Mouse (Mus musculus): ENCODE data around the gene Epb41l4b. TPM values are rescaled to one million over a fixed set of nuclear protein-coding genes. Genes with fewer than 3 reads are reported as not detected.

Gene Epb41l4b
- polyA plus RNA-seq, 1 experiment from 2014 or later, result 0.57 TPM

DNA sequence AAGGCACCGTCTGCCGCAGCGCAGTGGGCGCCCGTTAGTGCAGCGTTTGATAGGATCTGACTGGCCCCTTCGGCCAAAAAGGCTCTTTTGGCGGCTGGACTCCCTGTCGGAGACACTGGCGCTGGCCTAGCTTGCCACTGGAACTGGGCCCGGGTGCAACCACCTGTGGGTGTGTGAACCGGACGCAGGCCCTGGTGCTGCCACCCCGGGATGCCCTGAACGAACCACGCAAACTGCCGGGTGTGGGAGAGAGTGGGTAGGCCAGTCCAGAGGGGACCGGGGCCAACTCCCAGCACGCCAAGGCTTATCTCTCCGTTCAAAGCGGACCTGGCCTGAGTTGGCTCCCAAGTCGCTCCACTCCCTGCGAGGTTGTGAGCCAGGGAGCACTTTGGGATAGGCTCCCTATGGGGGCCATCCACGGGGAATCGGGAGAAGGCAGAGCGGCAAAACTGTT, 1.3 kb downstream of the Epb41l4b start:
- Histone ChIP-seq H3K27ac (ENCODE audit: low read depth, low read length) (no peak overlapping the region), H3K36me3 (ENCODE audit: control insufficient read depth, insufficient read depth, low read length) (no peaks in the 10 kb centered on the region), H3K4me3 (ENCODE audit: low read depth, low read length) (peak overlapping the region; percentile 66), H3K9ac (ENCODE audit: low read length) (peak overlapping the region; percentile 3; the same call in 1 of the 2 replicates), H3K4me2 (ENCODE audit: low read depth, low read length, severe bottlenecking) (peak overlapping the region; percentile 87), H3K9me3 (ENCODE audit: control insufficient read depth, low read length) (no peaks in the 10 kb centered on the region), H3K27me3 (ENCODE audit: control insufficient read depth, insufficient read depth, low read length) (peaks cover 29% of the 10 kb centered on the region), H3K4me1 (replicated peaks; ENCODE audit: control insufficient read depth, insufficient read depth, low read length) (peaks cover 11% of the 10 kb centered on the region)
- DNase-seq (ENCODE audit: low spot score) (peak; percentile 58), ATAC-seq (replicated peaks; ENCODE audit: low FRiP score) (no peak)
- 3% methylated on average over 26 of the region's 26 CpGs for WGBS

DNA sequence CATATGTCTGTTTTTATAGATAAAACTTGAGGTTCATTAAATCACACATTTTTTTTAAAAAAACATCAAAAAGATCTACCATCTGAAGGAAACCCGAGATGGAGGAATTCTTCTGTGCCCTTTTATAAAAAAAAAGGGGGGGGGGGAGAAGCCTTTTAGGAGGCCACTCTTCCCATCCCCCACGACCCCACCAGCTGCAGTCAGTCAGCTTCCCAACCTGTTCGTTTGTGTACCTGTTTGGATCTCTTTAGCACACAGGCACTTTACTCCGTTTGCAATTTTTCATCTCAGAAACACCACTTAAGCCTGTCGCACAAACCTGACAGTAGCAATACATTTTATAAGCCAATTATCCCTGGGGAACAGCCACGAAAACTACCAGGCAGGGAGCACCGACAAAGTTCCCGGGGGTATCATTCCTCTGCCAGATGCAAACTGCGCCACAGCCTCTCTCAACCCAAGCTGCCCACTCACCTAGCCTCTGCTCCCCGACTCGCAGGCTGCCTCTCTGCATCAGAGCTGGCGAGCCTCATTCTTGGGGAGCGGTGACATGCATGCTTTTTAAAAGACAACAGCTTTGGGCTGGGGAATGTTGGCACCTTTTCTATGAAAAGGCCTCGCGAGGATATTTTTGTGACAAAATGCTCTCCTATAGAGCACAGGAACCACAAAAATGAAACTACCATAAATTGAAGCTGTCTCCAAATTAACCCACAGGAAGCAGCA, 2.1 kb downstream of the Epb41l4b start:
- H3K27me3 ChIP-seq (ENCODE audit: control insufficient read depth, insufficient read depth, low read length), result peaks cover 29% of the 10 kb centered on the region
- 19% methylated on average over 15 of the region's 15 CpGs for WGBS

DNA sequence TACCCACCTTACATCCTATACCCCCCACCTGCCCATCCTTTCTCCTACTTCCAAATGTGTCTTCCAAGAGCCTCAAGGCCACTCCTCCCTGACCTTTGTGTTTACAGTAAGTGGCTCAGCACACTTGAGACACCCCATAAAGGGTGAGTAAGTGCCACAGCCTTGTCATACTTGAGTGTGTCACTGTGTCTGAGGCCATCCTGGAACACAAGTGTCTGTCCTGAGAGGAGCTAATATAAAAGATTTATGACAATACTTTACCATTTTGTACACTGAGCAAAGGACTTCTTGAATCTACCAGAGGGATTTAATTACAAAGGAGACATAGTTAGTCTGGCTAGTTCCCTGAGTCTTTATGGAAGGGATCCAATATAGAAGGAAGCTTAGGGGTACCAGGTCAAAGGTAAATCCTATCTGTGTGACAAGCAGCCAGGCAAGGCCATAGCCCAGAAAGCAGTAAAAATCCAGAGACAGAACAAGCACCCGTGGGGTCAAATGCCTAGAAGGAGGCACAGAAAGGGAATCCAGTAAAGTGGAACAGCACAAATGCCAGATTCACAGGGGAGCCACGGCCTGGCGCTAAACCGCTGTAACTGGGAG, 2.9 kb downstream of the Epb41l4b start:
- peaks cover 29% of the 10 kb centered on the region for H3K27me3 ChIP-seq (ENCODE audit: control insufficient read depth, insufficient read depth, low read length)
- H3K4me2 ChIP-seq (ENCODE audit: low read depth, low read length, severe bottlenecking), result no peak overlapping the region
- no peaks in the 10 kb centered on the region for H3K36me3 ChIP-seq (ENCODE audit: control insufficient read depth, insufficient read depth, low read length)
- ATAC-seq (replicated peaks; ENCODE audit: low FRiP score) (no peak), DNase-seq (ENCODE audit: low spot score) (no peak)
- H3K9ac ChIP-seq (ENCODE audit: low read length), result no peak overlapping the region
- no peaks in the 10 kb centered on the region for H3K9me3 ChIP-seq (ENCODE audit: control insufficient read depth, low read length)
- H3K4me3 ChIP-seq (ENCODE audit: low read depth, low read length), result no peak overlapping the region
- 37% methylated on average over 4 of the region's 4 CpGs for WGBS
- peaks cover 11% of the 10 kb centered on the region for H3K4me1 ChIP-seq (replicated peaks; ENCODE audit: control insufficient read depth, insufficient read depth, low read length)
- no peak overlapping the region for H3K27ac ChIP-seq (ENCODE audit: low read depth, low read length)

More for the DNA sequence above, 2.1 kb downstream of the Epb41l4b start:
- no peaks in the 10 kb centered on the region for H3K9me3 ChIP-seq (ENCODE audit: control insufficient read depth, low read length)
- ATAC-seq (replicated peaks; ENCODE audit: low FRiP score) (no peak), DNase-seq (ENCODE audit: low spot score) (no peak)
- H3K4me1 ChIP-seq (replicated peaks; ENCODE audit: control insufficient read depth, insufficient read depth, low read length), result peaks cover 11% of the 10 kb centered on the region
- no peak overlapping the region; the same call in 1 of the 2 replicates for H3K4me2 ChIP-seq (ENCODE audit: low read depth, low read length, severe bottlenecking)
- H3K9ac ChIP-seq (ENCODE audit: low read length), result no peak overlapping the region
- H3K4me3 ChIP-seq (ENCODE audit: low read depth, low read length), result no peak overlapping the region; the same call in 1 of the 2 replicates
- H3K27ac ChIP-seq (ENCODE audit: low read depth, low read length), result no peak overlapping the region
- no peaks in the 10 kb centered on the region for H3K36me3 ChIP-seq (ENCODE audit: control insufficient read depth, insufficient read depth, low read length)

DNA sequence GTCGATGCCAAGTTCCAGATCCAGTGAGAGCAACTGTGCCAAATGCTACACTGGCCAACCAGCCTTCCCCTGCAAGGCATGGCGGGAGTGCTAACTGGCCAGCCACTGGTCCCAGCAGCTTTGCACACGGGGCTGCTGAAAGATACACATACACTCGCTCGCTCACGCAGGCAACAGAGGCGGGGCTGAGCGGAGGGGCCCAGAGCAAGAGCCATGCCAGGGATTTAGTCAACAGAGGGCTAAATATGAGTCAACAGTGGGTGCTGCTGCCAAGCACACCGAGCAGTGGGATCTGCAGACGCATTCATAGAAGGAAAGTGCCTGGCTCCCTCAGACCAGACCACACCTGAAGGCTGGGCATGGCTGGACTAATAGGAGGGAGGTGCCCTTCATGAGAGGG, 3.8 kb downstream of the Epb41l4b start:
- H3K4me2 ChIP-seq (ENCODE audit: low read depth, low read length, severe bottlenecking), result no peak overlapping the region
- no peaks in the 10 kb centered on the region for H3K9me3 ChIP-seq (ENCODE audit: control insufficient read depth, low read length)
- no peak overlapping the region for H3K27ac ChIP-seq (ENCODE audit: low read depth, low read length)
- DNase-seq (ENCODE audit: low spot score), result no peak
- no peak overlapping the region for H3K4me3 ChIP-seq (ENCODE audit: low read depth, low read length)
- peaks cover 29% of the 10 kb centered on the region for H3K27me3 ChIP-seq (ENCODE audit: control insufficient read depth, insufficient read depth, low read length)
- H3K4me1 ChIP-seq (replicated peaks; ENCODE audit: control insufficient read depth, insufficient read depth, low read length), result peaks cover 11% of the 10 kb centered on the region
- H3K9ac ChIP-seq (ENCODE audit: low read length), result no peak overlapping the region
- H3K36me3 ChIP-seq (ENCODE audit: control insufficient read depth, insufficient read depth, low read length), result no peaks in the 10 kb centered on the region
- ATAC-seq (replicated peaks; ENCODE audit: low FRiP score), result no peak
- 72% methylated on average over 10 of the region's 10 CpGs for WGBS

DNA sequence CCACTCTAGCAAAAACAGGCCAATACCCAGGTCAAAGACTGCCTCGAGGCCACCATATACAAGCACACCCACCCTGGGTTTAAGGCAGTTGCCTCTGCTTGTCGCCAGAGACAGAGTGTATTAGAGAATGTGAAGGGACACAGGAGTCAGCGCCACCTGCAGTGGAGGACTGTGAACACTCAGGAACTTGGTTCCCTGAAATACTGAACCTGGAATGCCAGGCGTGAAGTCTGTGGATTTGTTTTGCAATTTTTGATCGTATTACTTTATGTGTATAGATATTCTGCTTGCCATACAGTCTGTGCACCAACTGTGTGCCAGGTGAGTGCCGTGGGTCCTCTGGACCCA, 5.2 kb downstream of the Epb41l4b start:
- H3K4me2 ChIP-seq (ENCODE audit: low read depth, low read length, severe bottlenecking), result no peak overlapping the region
- no peak overlapping the region for H3K27ac ChIP-seq (ENCODE audit: low read depth, low read length)
- ATAC-seq (replicated peaks; ENCODE audit: low FRiP score), result no peak
- H3K9ac ChIP-seq (ENCODE audit: low read length), result no peak overlapping the region
- H3K4me3 ChIP-seq (ENCODE audit: low read depth, low read length), result no peak overlapping the region
- DNase-seq (ENCODE audit: low spot score), result no peak
- H3K4me1 ChIP-seq (replicated peaks; ENCODE audit: control insufficient read depth, insufficient read depth, low read length), result peaks cover 11% of the 10 kb centered on the region
- WGBS, result 79% methylated on average over 6 of the region's 6 CpGs
- peaks cover 25% of the 10 kb centered on the region for H3K27me3 ChIP-seq (ENCODE audit: control insufficient read depth, insufficient read depth, low read length)
- no peaks in the 10 kb centered on the region for H3K36me3 ChIP-seq (ENCODE audit: control insufficient read depth, insufficient read depth, low read length)
- no peaks in the 10 kb centered on the region for H3K9me3 ChIP-seq (ENCODE audit: control insufficient read depth, low read length)

DNA sequence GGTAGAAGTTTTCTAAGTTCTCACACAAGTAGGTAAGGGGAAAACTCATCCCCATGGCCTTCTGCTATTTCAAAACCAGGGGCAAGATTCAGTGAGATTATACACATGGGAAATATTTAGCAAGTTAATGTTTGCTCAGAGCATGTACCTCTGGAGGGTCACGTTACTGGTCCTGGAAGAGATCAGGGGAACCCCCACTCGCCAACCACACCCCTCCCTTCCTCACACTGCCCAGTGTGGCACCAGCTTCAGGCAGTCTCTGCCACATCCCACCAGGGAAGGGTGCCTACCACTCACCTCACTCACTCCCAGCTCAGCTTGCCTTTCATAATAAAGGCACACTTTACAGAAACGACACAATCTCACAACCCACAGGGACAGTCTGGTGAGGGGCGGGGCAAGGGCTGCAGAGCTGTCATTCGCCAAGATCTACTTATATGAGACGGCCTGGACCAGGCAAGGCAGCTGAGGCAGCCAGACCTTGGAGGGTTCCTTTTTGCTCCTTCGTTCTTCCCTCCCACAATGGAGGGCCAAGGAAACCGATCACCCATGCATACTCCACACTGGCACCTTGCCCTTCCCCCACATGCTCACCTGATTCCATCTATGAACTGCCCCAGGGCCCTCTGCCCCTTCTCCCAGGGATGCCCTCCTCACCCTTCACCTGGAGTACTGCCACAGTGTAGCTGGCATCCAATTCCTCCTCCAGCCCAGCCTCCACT, 5.7 kb downstream of the Epb41l4b start:
- ATAC-seq (replicated peaks; ENCODE audit: low FRiP score) (no peak), DNase-seq (ENCODE audit: low spot score) (no peak)
- Histone ChIP-seq H3K9ac (ENCODE audit: low read length) (no peak overlapping the region), H3K27me3 (ENCODE audit: control insufficient read depth, insufficient read depth, low read length) (peaks cover 23% of the 10 kb centered on the region), H3K27ac (ENCODE audit: low read depth, low read length) (no peak overlapping the region), H3K4me1 (replicated peaks; ENCODE audit: control insufficient read depth, insufficient read depth, low read length) (peaks cover 11% of the 10 kb centered on the region), H3K4me3 (ENCODE audit: low read depth, low read length) (no peak overlapping the region), H3K9me3 (ENCODE audit: control insufficient read depth, low read length) (no peaks in the 10 kb centered on the region), H3K4me2 (ENCODE audit: low read depth, low read length, severe bottlenecking) (no peak overlapping the region), H3K36me3 (ENCODE audit: control insufficient read depth, insufficient read depth, low read length) (no peaks in the 10 kb centered on the region)
- WGBS, result 72% methylated on average over 8 of the region's 8 CpGs

DNA sequence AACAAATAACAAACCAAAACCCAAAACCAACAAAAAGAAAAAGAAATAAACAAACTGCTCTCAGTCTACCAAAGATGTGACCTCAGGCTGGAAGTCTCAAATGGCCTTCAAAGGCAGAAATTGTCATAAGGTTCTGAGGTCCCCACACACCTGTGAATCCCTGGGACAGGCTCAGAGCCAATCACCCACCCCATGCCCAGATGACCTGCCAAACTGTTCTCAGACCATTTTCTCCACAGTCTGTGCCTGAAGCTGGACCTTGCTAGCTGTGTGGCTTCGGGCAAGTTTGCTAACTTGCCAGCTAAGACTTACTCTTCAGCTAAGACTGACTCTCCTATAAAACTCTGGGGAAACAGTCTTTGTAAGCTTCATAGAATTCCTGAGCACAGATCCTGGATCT, 7.8 kb downstream of the Epb41l4b start:
- no peak overlapping the region for H3K4me3 ChIP-seq (ENCODE audit: low read depth, low read length)
- no peaks in the 10 kb centered on the region for H3K36me3 ChIP-seq (ENCODE audit: control insufficient read depth, insufficient read depth, low read length)
- no peak overlapping the region for H3K9ac ChIP-seq (ENCODE audit: low read length)
- no peak for DNase-seq (ENCODE audit: low spot score)
- no peak overlapping the region for H3K4me2 ChIP-seq (ENCODE audit: low read depth, low read length, severe bottlenecking)
- no peaks in the 10 kb centered on the region for H3K4me1 ChIP-seq (replicated peaks; ENCODE audit: control insufficient read depth, insufficient read depth, low read length)
- peaks cover 4% of the 10 kb centered on the region; the same call in 1 of the 2 replicates for H3K27me3 ChIP-seq (ENCODE audit: control insufficient read depth, insufficient read depth, low read length)
- H3K9me3 ChIP-seq (ENCODE audit: control insufficient read depth, low read length), result no peaks in the 10 kb centered on the region
- no peak overlapping the region for H3K27ac ChIP-seq (ENCODE audit: low read depth, low read length)
- ATAC-seq (replicated peaks; ENCODE audit: low FRiP score), result no peak
- WGBS, result 81% methylated on average over 1 of the region's 1 CpGs

DNA sequence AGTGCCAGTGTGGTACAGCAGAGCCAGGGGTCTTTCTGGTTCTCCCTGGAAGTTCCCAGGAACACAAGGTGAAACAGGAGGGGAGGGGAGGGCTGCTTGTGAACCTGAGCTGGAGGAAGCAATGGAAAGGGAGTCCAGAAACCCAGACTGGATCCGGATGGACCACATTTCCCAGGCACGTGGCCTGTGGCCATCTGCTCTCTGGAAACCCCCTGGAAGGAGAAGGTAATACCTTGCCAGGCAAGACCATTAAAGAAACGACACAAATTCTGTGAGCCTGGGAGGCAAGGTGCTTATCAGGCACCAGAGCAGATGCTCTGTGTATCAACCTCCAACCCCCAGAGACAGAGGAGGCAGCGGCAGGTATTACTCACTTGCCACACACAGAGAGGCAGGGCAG, 8.7 kb downstream of the Epb41l4b start:
- no peak overlapping the region for H3K27ac ChIP-seq (ENCODE audit: low read depth, low read length)
- 0 out of 2 replicates have a peak, but pooled peaks cover under 1% of the 10 kb centered on the region for H3K27me3 ChIP-seq (ENCODE audit: control insufficient read depth, insufficient read depth, low read length)
- no peaks in the 10 kb centered on the region for H3K4me1 ChIP-seq (replicated peaks; ENCODE audit: control insufficient read depth, insufficient read depth, low read length)
- no peak overlapping the region for H3K4me2 ChIP-seq (ENCODE audit: low read depth, low read length, severe bottlenecking)
- H3K4me3 ChIP-seq (ENCODE audit: low read depth, low read length), result no peak overlapping the region
- H3K36me3 ChIP-seq (ENCODE audit: control insufficient read depth, insufficient read depth, low read length), result no peaks in the 10 kb centered on the region
- H3K9me3 ChIP-seq (ENCODE audit: control insufficient read depth, low read length), result no peaks in the 10 kb centered on the region
- WGBS, result 79% methylated on average over 4 of the region's 4 CpGs
- DNase-seq (ENCODE audit: low spot score) (no peak), ATAC-seq (replicated peaks; ENCODE audit: low FRiP score) (no peak)
- no peak overlapping the region for H3K9ac ChIP-seq (ENCODE audit: low read length)
